Mouse (Mus musculus) testis, adult 2 months (tissue): ENCODE measurements around the gene Ccdc102a.

Source experiments
- CTCF ChIP-seq: fragments of 200-500 bp; IDR thresholded peaks from 2 replicates; pipeline ENCODE4 v1.5.1; 2012; ENCODE audit warnings: low read depth, mild to moderate bottlenecking, inconsistent platforms, low read length, moderate library complexity; ENCODE audit not compliant: control insufficient read depth, insufficient read depth, insufficient replicate concordance
- POLR2A ChIP-seq: fragments of 200-500 bp; IDR thresholded peaks from 2 replicates; pipeline ENCODE4 v1.6.1; 2012; ENCODE audit warnings: low read depth, mild to moderate bottlenecking, inconsistent platforms, low read length, moderate library complexity; ENCODE audit not compliant: control insufficient read depth

GRCm38 (mm10) chr8:94875871-94876150 lies 42.1 kb downstream of the Ccdc102a start:
- TF ChIP-seq POLR2A (no peak), CTCF (no peak)
